ENCODE assay signal across 8 mouse cellular contexts in the genomic region with DNA sequence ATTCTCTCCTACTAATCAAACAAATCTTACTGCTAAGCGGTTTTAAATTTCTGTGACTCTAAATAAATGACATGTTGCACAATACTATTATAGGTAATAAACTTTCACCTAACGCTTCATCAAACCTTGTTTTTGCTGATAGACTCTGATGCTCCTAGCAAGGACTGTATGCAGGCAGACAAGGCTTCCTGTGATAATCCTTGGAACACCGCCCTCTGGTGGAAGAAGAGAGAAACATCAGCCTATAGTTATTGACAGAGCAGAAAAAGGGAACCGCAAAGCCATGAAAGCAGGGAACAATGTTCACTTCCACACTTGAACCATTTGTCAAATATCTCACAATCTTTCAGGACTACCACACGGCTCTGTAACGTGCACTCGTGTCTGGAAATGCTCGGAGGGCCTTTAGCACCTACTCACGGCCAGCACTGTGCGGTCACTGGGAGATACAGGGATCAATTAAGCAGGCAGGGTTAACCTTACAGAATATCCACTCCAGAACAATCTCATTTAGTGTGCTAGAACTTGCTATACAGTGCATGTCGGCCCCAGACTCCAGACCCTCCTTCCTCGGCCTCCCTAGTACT. TPM values are rescaled to one million over a fixed set of nuclear protein-coding genes. Genes with fewer than 3 reads are reported as not detected.
DNase-seq lines count a peak whose midpoint lies in the region; ATAC-seq lines count a peak whose summit lies in the region.

No protein-coding gene starts in this region.

- ATAC-seq in neutrophil, adult 5-6 weeks (ENCODE audit: extremely low read depth, insufficient number of reproducible peaks, low FRiP score, poor library complexity, severe bottlenecking) = peak; percentile 75; the same call in 1 of the 2 replicates

- peak; percentile 61 for DNase-seq in CD4-positive helper T cell, adult 2 months (ENCODE audit: low read depth, low spot score)
- DNase-seq in MEL-GATA-1-ER (ENCODE audit: extremely low read depth, low read depth) = peak; percentile 51
- peak; percentile 54 for DNase-seq in cerebellum, adult 8-10 months
- peak; percentile 65 for DNase-seq in forelimb bud, embryonic 11.5 days (ENCODE audit: low read depth, low spot score)
- peak; percentile 68 for DNase-seq in kidney, postnatal 14 days
- DNase-seq in lung, adult 18-20 months = peak; percentile 10 to 38
- peak; percentile 23 for DNase-seq in yolk sac, embryonic 10.5 days (ENCODE audit: low spot score)

RNA-seq across cellular contexts. Expression of gene Cog3, which starts 32.2 kb away (rescaled TPM):
- total RNA-seq in neutrophil, adult 5-6 weeks (2017) = 41.1 and 41.4 TPM in 2 replicates

Comparison
In these comparisons a context has a peak if more than half of its experiments do, and no peak if none do; other contexts are left out.
1. Peak in every context shown above with its lines: DNase-seq and ATAC-seq.